Mouse (Mus musculus) hematopoietic multipotent progenitor cell, adult 10-12 weeks (in vitro differentiated cells): ENCODE data around the gene Ripor2. TPM values are rescaled to one million over a fixed set of nuclear protein-coding genes. Genes with fewer than 3 reads are reported as not detected.

Experiments used
- polyA plus RNA-seq: library from polyadenylated mRNA; stranded (reverse); fragments of >175 nt; gene quantifications from 2 replicates; pipeline ENCODE4 v1.2.3, GENCODE M21; 2012; ENCODE audit warnings: low replicate concordance

Ripor2 gene
- 45.6 and 111 TPM in 2 replicates for polyA plus RNA-seq

DNA sequence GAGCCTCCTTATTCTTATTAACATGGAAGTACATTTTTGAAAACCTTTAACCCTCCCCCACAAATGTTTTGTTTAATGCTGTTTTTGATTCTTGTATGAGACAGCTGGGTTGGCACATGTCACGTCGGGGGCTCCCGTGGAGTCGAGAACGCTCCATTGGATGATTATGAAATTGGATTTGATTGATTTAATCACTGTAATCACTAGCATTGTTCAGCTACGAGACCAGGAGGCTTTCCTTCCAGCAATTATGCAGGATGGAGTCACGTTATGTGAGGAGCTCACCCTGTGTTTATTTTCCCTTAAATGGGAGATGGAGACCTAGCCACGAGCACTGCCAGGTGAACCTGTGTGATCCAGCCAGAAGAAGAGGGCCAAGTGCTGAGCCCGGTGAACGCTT is at the start of gene Ripor2:
Gene Ripor2, plus strand, starts transcription at position 357 of the 400 bp plus-strand sequence.

DNA sequence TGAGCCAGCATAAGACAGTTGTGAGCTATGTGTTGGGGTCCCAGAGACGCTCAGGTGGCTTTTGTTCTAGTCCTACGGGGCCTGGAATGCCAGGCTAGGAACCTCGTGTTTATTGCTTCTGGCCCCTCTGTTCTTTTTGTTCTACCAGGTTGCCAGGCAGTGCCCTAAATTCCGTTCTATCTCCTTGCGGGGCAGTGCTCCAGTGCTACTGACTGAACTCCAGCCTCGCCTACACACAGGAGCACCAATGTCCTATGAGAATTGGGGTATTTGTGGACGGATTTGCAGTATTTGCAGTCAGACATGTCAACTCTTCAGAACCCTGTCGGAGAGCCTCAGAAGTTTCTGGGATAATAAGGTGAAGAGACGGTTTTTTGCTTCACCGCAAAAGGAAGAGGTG is 159.0 kb downstream of the Ripor2 start, which contains the start of gene Armh2:
Gene Armh2, plus strand, starts transcription at position 205 of the 400 bp plus-strand sequence.

DNA sequence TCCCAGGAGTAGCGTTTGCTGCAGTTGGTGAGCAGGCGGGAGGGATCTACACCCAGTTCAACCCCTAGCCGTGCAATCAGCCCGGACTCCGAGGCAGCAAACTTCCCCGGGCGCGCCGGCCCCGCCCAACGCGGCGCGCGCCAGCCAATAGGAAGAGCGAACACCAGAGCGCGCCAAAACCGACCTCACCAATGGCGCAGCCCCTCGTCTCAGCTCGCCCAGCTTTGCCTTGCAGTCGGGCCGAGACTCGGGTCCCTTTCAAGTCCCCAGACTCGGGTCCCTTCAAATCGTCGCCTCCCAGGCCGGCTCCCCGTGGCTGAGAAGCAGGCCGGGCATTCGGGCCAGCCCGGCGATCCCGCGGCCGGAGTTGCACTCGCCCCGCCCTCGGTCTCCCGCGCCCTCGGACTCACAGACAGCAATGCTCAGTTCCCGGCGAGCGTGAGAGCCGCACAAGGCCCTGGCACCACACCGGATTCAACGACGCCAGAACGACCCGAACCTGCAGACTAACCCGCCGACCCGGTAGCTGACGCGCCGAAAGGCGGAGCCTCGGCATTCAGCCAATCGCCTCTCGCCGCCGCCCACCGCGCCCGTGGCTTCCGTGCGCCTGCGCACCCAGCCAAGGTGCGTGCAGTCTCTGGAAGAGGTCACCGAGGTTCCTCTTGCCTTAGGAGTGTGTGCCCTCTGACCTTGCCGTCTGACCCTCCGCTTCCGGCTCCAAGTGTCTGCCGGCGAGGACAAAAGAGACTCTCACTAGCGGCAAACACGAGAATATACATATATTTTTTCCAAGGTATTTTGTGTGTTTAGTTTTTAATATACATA is 179.6 kb downstream of the Ripor2 start, which contains the start of gene Gmnn:
Gene Gmnn, minus strand, starts transcription at position 521 of the 825 bp plus-strand sequence.

Other genes with a start within 250 kb of the Ripor2 start
- not detected in 2 replicates for gene Armh2, start 159.0 kb downstream of the Ripor2 start, polyA plus RNA-seq
- gene Gmnn, start 179.7 kb downstream of the Ripor2 start, polyA plus RNA-seq = 0.56 and 3.2 TPM in 2 replicates
- gene BC005537, start 219.5 kb downstream of the Ripor2 start, polyA plus RNA-seq = 74.8 and 195 TPM in 2 replicates
- gene Acot13, start 249.4 kb downstream of the Ripor2 start, polyA plus RNA-seq = 23.5 and 41.8 TPM in 2 replicates
- gene Tdp2, start 249.5 kb downstream of the Ripor2 start, polyA plus RNA-seq = 20.4 and 29.7 TPM in 2 replicates